Mouse (Mus musculus): ENCODE data around the gene Mpv17. TPM values are rescaled to one million over a fixed set of nuclear protein-coding genes. Genes with fewer than 3 reads are reported as not detected.

The Mpv17 gene
- total and polyA plus RNA-seq, 3 experiments, result 46.8 to 183 (median 50.6) TPM

DNA sequence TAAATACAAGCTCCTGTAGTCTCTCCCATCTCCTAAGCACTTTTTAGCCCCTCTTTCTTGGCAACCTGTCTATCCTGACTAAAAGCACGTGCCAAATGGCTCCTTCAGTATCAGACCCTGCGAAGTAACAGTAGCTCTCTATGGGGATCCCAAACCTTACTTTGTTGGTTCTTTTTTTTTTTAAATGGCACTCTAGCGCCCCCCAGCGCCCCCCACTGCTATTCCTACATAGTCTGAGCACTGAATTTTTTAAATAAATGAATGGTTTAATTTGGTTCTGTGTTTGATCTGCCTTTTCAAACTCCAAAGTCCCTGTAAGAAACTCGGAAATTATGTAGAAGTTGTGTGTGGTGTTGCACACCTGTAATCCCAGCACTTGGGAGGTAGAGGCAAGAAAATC, 28.0 kb downstream of the Mpv17 start:
- WGBS, result 40% methylated on average over 5 of the region's 5 CpGs
- TF ChIP-seq EP300 (IDR thresholded peaks at IDR 0.05; ENCODE audit: insufficient read depth, low read depth, low read length), result no peak
- TF ChIP-seq CTCF (IDR thresholded peaks at IDR 0.05), result peak; percentile 25; the same call in 1 of the 2 replicates
- H3K27ac ChIP-seq, result no peak overlapping the region
- H3K4me1 ChIP-seq (ENCODE audit: control insufficient read depth, insufficient read depth, low read length), result no peaks in the 10 kb centered on the region
- H3K79me2 ChIP-seq (replicated peaks; ENCODE audit: control insufficient read depth, insufficient read depth, low read length), result 0 out of 2 replicates have a peak, but pooled peaks cover 2% of the 10 kb centered on the region
- no peak for DNase-seq
- no peaks in the 10 kb centered on the region for H3K27me3 ChIP-seq (ENCODE audit: control insufficient read depth, insufficient read depth, low read length)
- no peak overlapping the region for H3K9ac ChIP-seq (ENCODE audit: low read depth, low read length)
- intact Hi-C loops (cut with DNase I), result no loop called here
- no peaks in the 10 kb centered on the region; the same call in 1 of the 2 replicates for H3K36me3 ChIP-seq (ENCODE audit: control insufficient read depth, insufficient read depth, low read length)
- no peak overlapping the region for H3K4me3 ChIP-seq

- Histone ChIP-seq H3K27ac (no peak overlapping the region), H3K4me1 (ENCODE audit: control insufficient read depth, insufficient read depth, low read length) (no peaks in the 10 kb centered on the region), H3K4me3 (no peak overlapping the region), H3K36me3 (ENCODE audit: control insufficient read depth, insufficient read depth, low read length) (no peaks in the 10 kb centered on the region; the same call in 1 of the 2 replicates), H3K9ac (ENCODE audit: low read depth, low read length) (no peak overlapping the region), H3K27me3 (ENCODE audit: control insufficient read depth, insufficient read depth, low read length) (no peaks in the 10 kb centered on the region), H3K79me2 (replicated peaks; ENCODE audit: control insufficient read depth, insufficient read depth, low read length) (0 out of 2 replicates have a peak, but pooled peaks cover 2% of the 10 kb centered on the region)
- WGBS, result 41% methylated on average over 2 of the region's 2 CpGs
- no peak for DNase-seq
- TF ChIP-seq EP300 (IDR thresholded peaks at IDR 0.05; ENCODE audit: insufficient read depth, low read depth, low read length), result no peak
- no peak for TF ChIP-seq CTCF (IDR thresholded peaks at IDR 0.05)
- TF ChIP-seq POLR2A (IDR thresholded peaks at IDR 0.05; ENCODE audit: insufficient read depth, low read depth, low read length), result no peak
- intact Hi-C loops (cut with DNase I), result no loop called here
These were observed 30.6 kb downstream of the Mpv17 start for GRCm38 (mm10) chr5:31123481-31123880.

DNA sequence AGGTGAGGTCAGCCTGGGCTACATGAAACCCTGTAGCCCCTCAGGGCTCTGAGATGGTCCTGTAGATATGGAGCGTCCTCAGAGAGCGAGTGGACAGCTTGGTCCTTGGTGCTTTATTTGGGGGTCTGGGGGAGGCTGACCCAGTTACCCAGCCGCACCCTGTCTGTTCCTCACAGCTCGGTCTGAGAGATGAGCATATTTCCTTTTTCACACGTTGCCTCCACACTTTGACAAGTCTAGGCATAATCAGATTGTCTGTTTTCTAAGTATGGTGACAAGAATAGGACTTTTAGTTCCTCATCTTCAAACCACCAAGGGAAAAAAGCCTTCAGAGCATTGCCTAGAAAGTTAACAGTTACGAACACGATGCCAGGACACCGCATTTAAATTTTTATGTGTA, 32.9 kb downstream of the Mpv17 start:
- 63% methylated on average over 8 of the region's 8 CpGs for WGBS

DNA sequence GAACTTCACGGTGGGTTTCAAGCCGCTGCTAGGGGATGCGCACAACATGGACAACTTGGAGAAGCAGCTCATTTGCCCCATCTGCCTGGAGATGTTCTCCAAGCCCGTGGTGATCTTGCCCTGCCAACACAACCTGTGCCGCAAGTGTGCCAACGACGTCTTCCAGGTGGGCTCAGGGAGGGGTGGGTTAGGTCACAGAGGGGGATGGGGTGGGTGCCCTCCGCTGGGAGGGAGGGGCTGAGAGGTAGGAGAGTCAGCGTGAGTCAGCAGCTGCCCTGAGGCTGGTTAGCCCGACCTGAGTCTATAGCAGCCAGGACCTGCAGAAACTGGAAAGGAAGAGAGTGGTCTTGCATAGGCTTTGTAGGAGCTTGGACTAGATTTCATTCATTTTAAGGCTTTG, 37.1 kb downstream of the Mpv17 start:
- TF ChIP-seq CTCF (IDR thresholded peaks at IDR 0.05) (no peak), EP300 (IDR thresholded peaks at IDR 0.05; ENCODE audit: insufficient read depth, low read depth, low read length) (no peak), POLR2A (IDR thresholded peaks at IDR 0.05; ENCODE audit: insufficient read depth, low read depth, low read length) (no peak)
- Histone ChIP-seq H3K79me2 (replicated peaks; ENCODE audit: control insufficient read depth, insufficient read depth, low read length) (no peaks in the 10 kb centered on the region), H3K4me1 (ENCODE audit: control insufficient read depth, insufficient read depth, low read length) (no peaks in the 10 kb centered on the region), H3K27me3 (ENCODE audit: control insufficient read depth, insufficient read depth, low read length) (no peaks in the 10 kb centered on the region), H3K36me3 (ENCODE audit: control insufficient read depth, insufficient read depth, low read length) (no peaks in the 10 kb centered on the region; the same call in 1 of the 2 replicates), H3K27ac (peak overlapping the region; percentile 95), H3K4me3 (peak overlapping the region; percentile 51), H3K9ac (ENCODE audit: low read depth, low read length) (peak overlapping the region; percentile 83)
- intact Hi-C loops (cut with DNase I), result no loop called here
- WGBS, result 14% methylated on average over 10 of the region's 10 CpGs
- peak in 1 of 2 experiments; percentile 37 for DNase-seq

More for the DNA sequence above, 32.9 kb downstream of the Mpv17 start:
- Histone ChIP-seq H3K4me3 (no peak overlapping the region), H3K27ac (no peak overlapping the region), H3K9ac (ENCODE audit: low read depth, low read length) (no peak overlapping the region), H3K36me3 (ENCODE audit: control insufficient read depth, insufficient read depth, low read length) (no peaks in the 10 kb centered on the region; the same call in 1 of the 2 replicates), H3K27me3 (ENCODE audit: control insufficient read depth, insufficient read depth, low read length) (no peaks in the 10 kb centered on the region), H3K4me1 (ENCODE audit: control insufficient read depth, insufficient read depth, low read length) (no peaks in the 10 kb centered on the region), H3K79me2 (replicated peaks; ENCODE audit: control insufficient read depth, insufficient read depth, low read length) (0 out of 2 replicates have a peak, but pooled peaks cover 2% of the 10 kb centered on the region)
- TF ChIP-seq EP300 (IDR thresholded peaks at IDR 0.05; ENCODE audit: insufficient read depth, low read depth, low read length) (no peak), CTCF (IDR thresholded peaks at IDR 0.05) (no peak), POLR2A (IDR thresholded peaks at IDR 0.05; ENCODE audit: insufficient read depth, low read depth, low read length) (no peak)
- DNase-seq, result no peak
- intact Hi-C loops (cut with DNase I), result no loop called here

GRCm38 (mm10) chr5:31116354-31116753, 37.7 kb downstream of the Mpv17 start, which contains the start of gene Trim54:
Gene Trim54, plus strand, starts transcription at chr5:31116712.
- H3K9ac ChIP-seq (ENCODE audit: low read depth, low read length), result peak within 1 kb of the TSS; percentile 83
- WGBS, result 13% methylated on average over 3 of the region's 3 CpGs
- no peaks in the 10 kb centered on the region for H3K79me2 ChIP-seq (replicated peaks; ENCODE audit: control insufficient read depth, insufficient read depth, low read length)
- H3K4me3 ChIP-seq, result peak within 1 kb of the TSS; percentile 51
- H3K4me1 ChIP-seq (ENCODE audit: control insufficient read depth, insufficient read depth, low read length), result no peaks in the 10 kb centered on the region
- H3K36me3 ChIP-seq (ENCODE audit: control insufficient read depth, insufficient read depth, low read length), result no peaks in the 10 kb centered on the region; the same call in 1 of the 2 replicates
- intact Hi-C loops (cut with DNase I), result no loop called here
- peak; percentile 38 to 59 for DNase-seq
- TF ChIP-seq CTCF (IDR thresholded peaks at IDR 0.05), result no peak
- peak; percentile 51 for TF ChIP-seq POLR2A (IDR thresholded peaks at IDR 0.05; ENCODE audit: insufficient read depth, low read depth, low read length)
- peak; percentile 88 for TF ChIP-seq EP300 (IDR thresholded peaks at IDR 0.05; ENCODE audit: insufficient read depth, low read depth, low read length)
- no peaks in the 10 kb centered on the region for H3K27me3 ChIP-seq (ENCODE audit: control insufficient read depth, insufficient read depth, low read length)
- H3K27ac ChIP-seq, result peak within 1 kb of the TSS; percentile 95

DNA sequence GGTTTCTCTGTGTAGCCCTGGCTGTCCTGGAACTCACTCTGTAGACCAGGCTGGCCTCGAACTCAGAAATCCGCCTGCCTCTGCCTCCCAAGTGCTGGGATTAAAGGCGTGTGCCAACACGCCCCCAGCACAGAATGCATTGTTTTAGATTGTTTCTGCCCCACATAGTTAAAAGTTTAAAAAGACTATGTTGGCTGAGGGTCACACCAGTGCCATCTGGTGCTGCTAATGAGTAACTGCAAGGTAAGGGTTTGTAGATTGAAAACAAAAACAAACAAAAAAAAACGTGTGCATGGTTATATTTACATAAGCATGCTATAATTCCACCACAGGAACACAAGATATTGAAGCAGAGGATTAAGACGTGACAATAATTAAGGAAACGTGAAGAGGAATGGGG, 43.3 kb downstream of the Mpv17 start:
- Histone ChIP-seq H3K27ac (no peak overlapping the region), H3K4me3 (no peak overlapping the region), H3K4me1 (ENCODE audit: control insufficient read depth, insufficient read depth, low read length) (no peaks in the 10 kb centered on the region), H3K79me2 (replicated peaks; ENCODE audit: control insufficient read depth, insufficient read depth, low read length) (no peaks in the 10 kb centered on the region), H3K9ac (ENCODE audit: low read depth, low read length) (no peak overlapping the region), H3K27me3 (ENCODE audit: control insufficient read depth, insufficient read depth, low read length) (no peaks in the 10 kb centered on the region), H3K36me3 (ENCODE audit: control insufficient read depth, insufficient read depth, low read length) (no peaks in the 10 kb centered on the region)
- 15% methylated on average over 7 of the region's 7 CpGs for WGBS
- TF ChIP-seq EP300 (IDR thresholded peaks at IDR 0.05; ENCODE audit: insufficient read depth, low read depth, low read length) (no peak), CTCF (IDR thresholded peaks at IDR 0.05) (peak; percentile 77), POLR2A (IDR thresholded peaks at IDR 0.05; ENCODE audit: insufficient read depth, low read depth, low read length) (no peak)
- intact Hi-C loops (cut with DNase I), result loop anchor here (2.0 kb wide), 1 partner anchor 28 kb away; no protein-coding TSS in a partner anchor
- no peak for DNase-seq
